Mouse (Mus musculus) mature B cell (primary cell): ENCODE data around the gene 6430550D23Rik.

ENCODE experiments used
- in situ Hi-C: fragments of 300-500 bp; cut with MboI; formaldehyde crosslinking; loops from 2 replicates; pipeline ENCODE4 v1.14.3; 2019

Gene 6430550D23Rik

GRCm38 (mm10) chr2:156007888-156008532 lies at the start of gene 6430550D23Rik, which contains the start of gene Ergic3:
Gene 6430550D23Rik, minus strand, starts transcription at chr2:156007977.
Gene Ergic3, plus strand, starts transcription at chr2:156008045.
- in situ Hi-C loops: no loop called here

DNA sequence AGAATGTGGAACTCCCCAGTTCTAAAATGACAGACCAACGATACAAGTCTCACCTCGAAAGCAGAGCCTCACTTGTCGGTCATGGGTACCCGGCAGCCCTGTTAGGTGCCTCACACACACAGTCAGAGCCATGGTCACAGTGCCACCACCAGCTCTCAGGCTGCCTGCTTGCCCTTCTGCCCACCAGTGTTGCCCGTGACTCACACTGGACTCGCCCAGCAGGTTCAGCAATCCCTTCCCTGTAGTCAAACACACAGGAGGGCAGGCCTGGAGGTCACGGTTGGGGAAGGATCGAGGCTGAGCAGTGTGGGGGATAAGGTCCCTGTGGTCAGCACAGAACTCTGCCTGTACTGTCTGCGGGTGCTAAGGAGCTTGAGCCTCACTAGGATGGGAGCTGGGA lies 45.0 kb upstream of the 6430550D23Rik start, which contains the start of gene Fer1l4:
Gene Fer1l4 (minus strand): TSS at position 132 of the 400 bp plus-strand sequence.
- in situ Hi-C loops: no loop called here

DNA sequence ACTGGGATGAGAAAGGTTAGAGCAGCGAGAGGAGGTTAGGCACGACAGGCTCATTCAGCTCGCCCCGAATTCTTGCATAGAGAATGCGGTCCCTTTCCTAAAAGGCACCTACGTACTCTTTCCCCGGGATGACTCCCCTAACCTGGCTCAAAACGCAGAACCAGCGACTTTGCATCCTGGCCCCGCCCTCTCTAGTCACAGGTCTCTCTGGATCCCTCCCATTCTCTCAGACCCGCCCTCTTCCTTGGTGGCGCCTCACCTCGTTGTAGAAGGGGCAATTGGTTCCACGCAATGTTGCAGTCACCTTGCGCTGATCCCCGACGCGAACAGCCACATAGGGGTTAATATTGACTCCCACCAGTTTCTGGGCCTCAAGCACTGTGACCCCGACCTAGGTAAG lies 40.2 kb upstream of the 6430550D23Rik start:
- in situ Hi-C loops: no loop called here

DNA sequence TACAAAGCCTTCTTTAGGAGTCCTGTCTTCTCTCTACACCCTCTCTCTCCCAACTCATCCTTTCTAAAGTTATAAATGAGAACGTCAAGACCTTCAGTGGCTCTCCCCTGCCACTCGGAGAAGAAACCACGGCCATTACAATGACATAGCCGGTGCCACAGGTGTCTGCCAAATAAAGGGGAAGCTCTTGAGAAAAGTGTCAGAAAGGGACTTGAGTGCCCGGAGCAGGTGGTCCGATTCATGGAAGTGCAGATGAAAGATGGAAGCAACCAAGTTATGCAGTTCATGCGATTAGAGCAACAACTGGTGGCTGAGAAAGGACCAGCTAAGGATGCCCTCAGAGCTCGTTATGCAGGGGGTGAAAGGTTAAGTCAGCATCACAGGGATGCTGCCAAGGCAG lies 35.1 kb upstream of the 6430550D23Rik start:
- in situ Hi-C loops: no loop called here

DNA sequence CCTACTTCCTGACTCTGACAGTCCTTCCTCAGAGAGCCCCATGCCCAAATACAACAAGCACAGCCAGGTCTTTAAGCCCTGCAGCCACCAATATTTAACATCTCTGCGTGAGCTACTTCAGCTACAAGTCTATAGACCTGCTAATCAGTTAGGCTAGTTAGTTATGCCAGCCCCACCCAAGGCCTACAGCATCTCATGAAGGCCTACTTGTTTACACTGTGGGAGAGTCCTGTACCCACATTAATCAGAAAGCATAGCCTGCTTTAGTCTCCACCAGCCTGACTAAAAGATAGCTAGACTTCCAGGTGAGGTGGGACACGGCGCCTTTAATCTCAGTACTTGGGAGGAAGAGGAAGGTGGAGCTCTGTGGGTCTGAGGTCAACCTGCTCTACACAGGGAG lies 31.6 kb upstream of the 6430550D23Rik start:
- in situ Hi-C loops: no loop called here

DNA sequence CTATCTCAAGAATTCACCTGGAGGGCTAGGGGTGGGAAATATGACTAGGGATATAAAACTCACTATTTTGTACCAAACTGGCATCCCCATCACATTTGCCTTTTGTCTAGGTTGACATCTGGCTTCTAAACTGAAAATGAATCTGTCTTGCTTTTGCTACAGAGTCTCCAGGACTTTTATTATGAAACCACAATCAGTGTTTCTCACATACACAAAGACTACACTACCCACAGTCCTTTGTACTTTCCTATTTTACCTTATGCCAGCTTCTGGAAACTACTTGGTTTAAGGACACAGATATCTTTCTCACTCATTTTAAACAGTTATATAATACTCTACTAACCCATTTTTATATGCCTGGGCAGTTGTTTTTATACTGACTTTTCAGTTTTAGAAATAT lies 17.7 kb upstream of the 6430550D23Rik start:
- in situ Hi-C loops: no loop called here

- in situ Hi-C loops: no loop called here
Measured at GRCm38 (mm10) chr2:156021765-156022164, 14.0 kb upstream of the 6430550D23Rik start.

- in situ Hi-C loops: no loop called here
Measured at GRCm38 (mm10) chr2:156021219-156021618, 13.4 kb upstream of the 6430550D23Rik start.

GRCm38 (mm10) chr2:156018106-156018505 lies 10.3 kb upstream of the 6430550D23Rik start:
- in situ Hi-C loops: no loop called here

DNA sequence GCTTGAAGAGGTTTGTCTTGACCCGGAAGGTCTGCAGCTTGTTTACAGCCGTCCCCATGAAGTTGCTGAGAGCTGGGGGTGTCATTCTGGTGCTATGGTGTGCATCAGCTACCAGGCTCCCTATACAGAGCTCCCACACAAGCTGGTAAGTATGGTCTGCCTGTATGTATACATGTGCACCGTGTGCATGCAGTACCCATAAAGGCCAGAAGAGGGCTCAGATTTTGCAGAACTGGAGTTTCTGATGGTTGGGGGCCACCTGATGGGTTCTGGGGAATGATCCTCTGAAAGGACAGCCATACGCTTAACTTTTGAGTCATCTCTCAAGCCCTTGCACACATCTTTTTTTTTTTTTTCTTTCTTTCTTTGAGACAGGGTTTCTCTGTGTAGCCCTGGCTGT lies 2.4 kb downstream of the 6430550D23Rik start:
- in situ Hi-C loops: no loop called here

GRCm38 (mm10) chr2:155991863-155992321 lies 15.9 kb downstream of the 6430550D23Rik start:
- in situ Hi-C loops: no loop called here

DNA sequence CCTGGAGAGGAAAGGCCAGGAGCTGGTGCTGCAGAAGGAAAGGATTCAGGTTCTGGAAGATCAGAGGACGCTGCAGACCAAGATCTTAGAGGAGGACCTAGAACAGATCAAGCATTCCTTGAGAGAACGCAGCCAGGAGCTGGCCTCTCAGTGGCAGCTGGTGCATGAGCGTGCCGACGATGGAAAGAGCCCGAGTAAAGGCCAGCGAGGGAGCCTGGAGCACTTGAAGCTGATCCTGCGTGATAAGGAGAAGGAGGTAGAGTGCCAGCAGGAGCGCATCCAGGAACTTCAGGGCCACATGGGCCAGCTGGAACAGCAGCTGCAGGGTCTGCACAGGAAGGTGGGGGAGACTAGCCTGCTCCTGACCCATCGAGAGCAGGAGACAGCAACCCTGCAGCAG lies 16.6 kb downstream of the 6430550D23Rik start:
- in situ Hi-C loops: no loop called here

DNA sequence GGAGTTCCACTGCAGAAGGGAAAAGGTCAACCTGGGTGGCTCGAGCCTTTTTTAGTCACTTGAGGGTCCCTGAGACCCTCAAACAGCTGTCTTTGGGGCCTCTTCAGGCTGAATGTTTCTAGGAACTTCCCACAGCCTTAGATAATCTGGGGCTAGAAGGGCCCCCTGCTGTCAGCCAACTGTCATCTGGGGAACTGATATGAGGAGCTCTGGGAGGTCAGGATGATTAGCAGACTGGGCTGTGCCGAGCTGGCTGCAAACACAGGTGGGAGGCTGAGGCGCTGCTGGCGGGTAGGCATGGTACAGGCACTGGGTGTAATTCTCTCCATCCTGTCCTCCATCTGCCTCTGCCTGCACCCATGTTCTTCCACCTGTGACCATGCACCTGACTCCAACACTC lies 18.7 kb downstream of the 6430550D23Rik start:
- in situ Hi-C loops: no loop called here

GRCm38 (mm10) chr2:155987131-155987530 lies 20.6 kb downstream of the 6430550D23Rik start:
- in situ Hi-C loops: no loop called here

GRCm38 (mm10) chr2:155985776-155986175 lies 22.0 kb downstream of the 6430550D23Rik start:
- in situ Hi-C loops: no loop called here

DNA sequence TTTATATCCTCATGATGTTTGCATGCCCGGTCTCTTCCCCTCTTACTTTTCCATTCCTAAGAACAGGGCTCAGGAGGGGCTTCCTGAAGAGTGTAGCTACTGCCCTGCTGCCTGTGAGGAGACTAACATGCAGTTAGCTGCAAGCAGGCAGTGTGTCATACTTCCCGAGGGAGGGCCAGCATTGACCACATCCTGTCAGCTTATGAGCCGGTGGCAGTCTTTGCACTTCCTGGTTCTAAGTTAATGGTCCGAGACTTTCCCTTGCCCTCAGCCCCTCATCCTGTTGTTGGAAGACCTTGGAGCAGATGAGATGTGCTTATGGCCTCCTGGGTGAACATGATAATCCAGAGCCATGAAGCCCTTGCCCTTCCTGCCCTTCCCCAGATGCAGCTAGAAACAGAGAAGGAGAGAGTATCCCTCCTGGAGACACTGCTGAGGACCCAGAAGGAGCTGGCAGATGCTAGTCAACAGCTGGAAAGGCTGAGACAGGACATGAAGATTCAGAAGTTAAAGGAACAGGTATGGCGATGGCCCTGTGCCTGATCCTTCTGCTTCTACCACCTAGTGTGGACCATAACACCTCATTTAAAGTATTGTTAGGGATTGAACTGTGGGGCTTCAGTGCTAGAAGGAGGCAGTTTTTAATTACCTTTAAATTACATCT lies 28.3 kb downstream of the 6430550D23Rik start:
- in situ Hi-C loops: no loop called here

- in situ Hi-C loops: no loop called here
Measured at GRCm38 (mm10) chr2:155974087-155974731, 33.6 kb downstream of the 6430550D23Rik start.

- in situ Hi-C loops: no loop called here
Measured at GRCm38 (mm10) chr2:155973348-155973747, 34.4 kb downstream of the 6430550D23Rik start.

- in situ Hi-C loops: no loop called here
Measured at GRCm38 (mm10) chr2:155962991-155963390, 44.8 kb downstream of the 6430550D23Rik start.

DNA sequence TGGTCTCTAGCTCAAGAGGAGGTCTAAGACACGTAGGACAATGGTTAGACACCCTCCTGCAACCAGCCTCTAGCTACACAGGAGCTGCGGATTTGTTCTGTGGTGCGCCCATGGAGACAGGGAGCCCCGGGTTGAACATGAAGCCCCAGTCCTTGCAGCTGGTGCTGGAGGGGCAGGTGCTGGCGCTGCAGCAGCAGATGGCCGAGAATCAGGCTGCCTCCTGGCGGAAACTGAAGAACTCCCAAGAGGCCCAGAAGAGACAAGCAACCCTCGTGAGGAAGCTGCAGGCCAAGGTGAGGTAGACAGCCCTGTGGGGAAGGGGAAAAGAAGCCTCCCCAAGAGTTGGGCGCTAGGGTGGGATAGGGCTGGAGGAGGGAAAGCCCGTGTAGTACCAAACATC lies 45.9 kb downstream of the 6430550D23Rik start:
- in situ Hi-C loops: no loop called here

- in situ Hi-C loops: no loop called here
Measured at GRCm38 (mm10) chr2:155959981-155960380, 47.8 kb downstream of the 6430550D23Rik start.

- in situ Hi-C loops: no loop called here
Measured at GRCm38 (mm10) chr2:155956134-155957059, 51.4 kb downstream of the 6430550D23Rik start, which contains the start of gene Cep250. Gene Cep250, plus strand, starts transcription at chr2:155956458.
